9 mouse cellular contexts compared by ENCODE assay signal in genomic region chr2:85196901-85197300, GRCm38 (mm10). TPM values are rescaled to one million over a fixed set of nuclear protein-coding genes. Genes with fewer than 3 reads are reported as not detected.
A peak's percentile ranks its signal among the peaks of the same experiment; 100 is the strongest.
DNase-seq lines count a peak whose midpoint lies in the region; ATAC-seq and TF ChIP-seq lines count a peak whose summit lies in the region.
"Had no signal": no experiment of that assay in that cellular context is flagged by ENCODE, and none has a peak within 500 bp of the region (broad histone marks: within the 10 kb centered on the region; RNA-seq: fewer than 3 reads in every experiment).

Gene Lrrc55, minus strand, starts transcription at chr2:85197197.

- no peak for DNase-seq in liver, embryonic 11.5 days (ENCODE audit: low spot score)
- DNase-seq in liver, postnatal 0 days = no peak
- no peak for DNase-seq in forebrain, embryonic 11.5 days (ENCODE audit: low spot score)
- no peak for DNase-seq in layer of hippocampus, postnatal 36 days
- no peak for DNase-seq in embryo, embryonic 10.5 days (ENCODE audit: low spot score)
- DNase-seq in spleen, postnatal 36 days (ENCODE audit: low spot score in 2 of 2) = no peak
- DNase-seq in ovary, postnatal 14 days (ENCODE audit: low spot score) = no peak
- DNase-seq: gastrocnemius, postnatal 10 days had no signal

- no peaks in the 10 kb centered on the region for H3K9me3 ChIP-seq in liver, embryonic 11.5 days (ENCODE audit: control insufficient read depth, low read length)
- H3K9me3 ChIP-seq in liver, postnatal 0 days (ENCODE audit: low read length) = no peaks in the 10 kb centered on the region
- H3K9me3 ChIP-seq in forebrain, embryonic 11.5 days (ENCODE audit: control insufficient read depth, low read length) = no peaks in the 10 kb centered on the region

- H3K27ac ChIP-seq in liver, embryonic 11.5 days (ENCODE audit: low read depth, low read length) = no peak within 1 kb of the TSS
- H3K27ac ChIP-seq in liver, postnatal 0 days (ENCODE audit: low read depth) = no peak within 1 kb of the TSS
- no peak within 1 kb of the TSS for H3K27ac ChIP-seq in forebrain, embryonic 11.5 days (ENCODE audit: low read depth, low read length)
- peak within 1 kb of the TSS; percentile 79 for H3K27ac ChIP-seq in olfactory bulb, adult 2 months (ENCODE audit: insufficient read depth, low read depth, low read length)

- TF ChIP-seq EP300 in liver, postnatal 0 days (IDR thresholded peaks at IDR 0.05; ENCODE audit: low read depth) = no peak

- no peak within 1 kb of the TSS for H3K9ac ChIP-seq in liver, embryonic 11.5 days (ENCODE audit: low read depth, low read length)
- H3K9ac ChIP-seq in liver, postnatal 0 days (replicated peaks) = no peak within 1 kb of the TSS
- peak within 1 kb of the TSS; percentile 61; the same call in 1 of the 2 replicates for H3K9ac ChIP-seq in forebrain, embryonic 11.5 days (ENCODE audit: low read length)

- ATAC-seq in liver, embryonic 11.5 days (replicated peaks; ENCODE audit: low FRiP score) = no peak
- no peak for ATAC-seq in liver, postnatal 0 days
- ATAC-seq in forebrain, embryonic 11.5 days (replicated peaks; ENCODE audit: low FRiP score) = no peak

- peaks cover 2% of the 10 kb centered on the region; the same call in 1 of the 2 replicates for H3K27me3 ChIP-seq in liver, embryonic 11.5 days (replicated peaks; ENCODE audit: control insufficient read depth, insufficient read depth, low read length)
- 0 out of 2 replicates have a peak, but pooled peaks cover 4% of the 10 kb centered on the region for H3K27me3 ChIP-seq in liver, postnatal 0 days (ENCODE audit: insufficient read depth, low read length)
- H3K27me3 ChIP-seq in forebrain, embryonic 11.5 days (ENCODE audit: control insufficient read depth, insufficient read depth, low read length) = no peaks in the 10 kb centered on the region

- no peak for TF ChIP-seq CTCF in liver, postnatal 0 days (IDR thresholded peaks at IDR 0.05; ENCODE audit: low read depth)
- no peak for TF ChIP-seq CTCF in olfactory bulb, adult 2 months (IDR thresholded peaks at IDR 0.05; ENCODE audit: insufficient read depth, low read depth, low read length)

- WGBS in liver, embryonic 11.5 days = 79% methylated on average over 1 of the region's 1 CpGs
- 67% methylated on average over 1 of the region's 1 CpGs for WGBS in liver, postnatal 0 days (ENCODE audit: insufficient replicate concordance)
- 89% methylated on average over 1 of the region's 1 CpGs for WGBS in forebrain, embryonic 11.5 days
- 85% methylated on average over 1 of the region's 1 CpGs for WGBS in olfactory bulb, adult 2 months

- no peak for TF ChIP-seq POLR2A in olfactory bulb, adult 2 months (IDR thresholded peaks at IDR 0.05; ENCODE audit: insufficient read depth, low read depth, low read length)

- H3K36me3 ChIP-seq in liver, embryonic 11.5 days (ENCODE audit: control insufficient read depth, insufficient read depth, low read length) = no peaks in the 10 kb centered on the region
- no peaks in the 10 kb centered on the region for H3K36me3 ChIP-seq in liver, postnatal 0 days (replicated peaks; ENCODE audit: insufficient read depth, low read length)
- no peaks in the 10 kb centered on the region for H3K36me3 ChIP-seq in forebrain, embryonic 11.5 days (ENCODE audit: control insufficient read depth, insufficient read depth, low read length)

- no peaks in the 10 kb centered on the region for H3K4me1 ChIP-seq in liver, embryonic 11.5 days (replicated peaks; ENCODE audit: control insufficient read depth, insufficient read depth, low read length)
- H3K4me1 ChIP-seq in liver, postnatal 0 days (ENCODE audit: insufficient read depth) = no peaks in the 10 kb centered on the region
- H3K4me1 ChIP-seq in forebrain, embryonic 11.5 days (replicated peaks; ENCODE audit: control insufficient read depth, insufficient read depth, low read length) = no peaks in the 10 kb centered on the region
- peaks cover 20% of the 10 kb centered on the region for H3K4me1 ChIP-seq in olfactory bulb, adult 2 months (ENCODE audit: control insufficient read depth, insufficient read depth, low read length)

- peak within 1 kb of the TSS; percentile 28 for H3K4me2 ChIP-seq in liver, embryonic 11.5 days
- H3K4me2 ChIP-seq in liver, postnatal 0 days (ENCODE audit: low read depth, low read length) = no peak within 1 kb of the TSS
- peak within 1 kb of the TSS; percentile 51 for H3K4me2 ChIP-seq in forebrain, embryonic 11.5 days (ENCODE audit: low read depth, low read length, severe bottlenecking)

- no peak within 1 kb of the TSS for H3K4me3 ChIP-seq in liver, embryonic 11.5 days (ENCODE audit: low read depth, low read length)
- H3K4me3 ChIP-seq in liver, postnatal 0 days (ENCODE audit: low read depth, low read length) = no peak within 1 kb of the TSS
- H3K4me3 ChIP-seq in forebrain, embryonic 11.5 days (ENCODE audit: low read depth, low read length) = peak within 1 kb of the TSS; percentile 24
- peak within 1 kb of the TSS; percentile 76 for H3K4me3 ChIP-seq in olfactory bulb, adult 2 months (ENCODE audit: insufficient read depth, low read depth, low read length)

RNA-seq across cellular contexts. Expression of gene Lrrc55, which starts in this region (rescaled TPM):
- 0.32 and 0.51 TPM in 2 replicates for polyA plus RNA-seq in liver, embryonic 11.5 days (2014; fragmentation: Nextera tagmentation; extraction: Ambion mirVana)
- 0.06 and 0.08 TPM in 2 replicates for polyA plus RNA-seq in liver, postnatal 0 days (2015; fragmentation: Nextera tagmentation; extraction: Ambion mirVana)
- polyA plus RNA-seq in forebrain, embryonic 11.5 days (2014; fragmentation: Nextera tagmentation; extraction: Ambion mirVana) = 0.81 and 0.87 TPM in 2 replicates
- total RNA-seq in layer of hippocampus, postnatal 36 days (2021) = 10 to 100 TPM; 12.5 to 14.7 TPM
- polyA plus RNA-seq in olfactory bulb, adult 2 months (2012; ENCODE audit: insufficient read depth, insufficient read length, low replicate concordance, missing spikeins) = 119 TPM in 1 of 2 replicates, not detected in the other

Comparison
In these comparisons a context has a peak if more than half of its experiments do, and no peak if none do; other contexts are left out.
1. RNA of gene Lrrc55 (polyA plus RNA-seq): 119 TPM in olfactory bulb, adult 2 months; 0.81 to 0.87 TPM in forebrain, embryonic 11.5 days, 0.32 to 0.51 TPM in liver, embryonic 11.5 days and 0.06 to 0.08 TPM in liver, postnatal 0 days; every median in the first group is over 10 times any median in the second.
2. H3K4me3 ChIP-seq: peak in forebrain, embryonic 11.5 days (single experiment) and olfactory bulb, adult 2 months (single experiment); none in liver, embryonic 11.5 days (single experiment) and liver, postnatal 0 days (single experiment).